In genomic region chr9:90035168-90035567, GRCm38 (mm10) we compare ENCODE assay signal across 25 mouse cellular contexts.
"Had no signal": no experiment of that assay in that cellular context is flagged by ENCODE, and none has a peak within 500 bp of the region (broad histone marks: within the 10 kb centered on the region; RNA-seq: fewer than 3 reads in every experiment).

No protein-coding gene starts in this region.

- H3K9ac ChIP-seq: limb, embryonic 12.5 days; limb, embryonic 13.5 days; limb, embryonic 15.5 days; liver, embryonic 12.5 days; liver, embryonic 13.5 days; liver, embryonic 14.5 days; liver, embryonic 15.5 days; liver, postnatal 0 days; midbrain, embryonic 12.5 days; midbrain, embryonic 13.5 days; midbrain, embryonic 15.5 days; neural tube, embryonic 12.5 days; neural tube, embryonic 13.5 days had no signal

- H3K9me3 ChIP-seq: limb, embryonic 10.5 days; limb, embryonic 12.5 days; limb, embryonic 13.5 days; limb, embryonic 15.5 days; liver, embryonic 12.5 days; liver, embryonic 13.5 days; liver, embryonic 15.5 days; midbrain, embryonic 10.5 days; midbrain, embryonic 12.5 days; midbrain, embryonic 13.5 days; midbrain, embryonic 15.5 days; neural tube, embryonic 12.5 days; neural tube, embryonic 13.5 days had no signal

- H3K4me2 ChIP-seq: limb, embryonic 12.5 days; limb, embryonic 13.5 days; limb, embryonic 15.5 days; liver, embryonic 11.5 days; liver, embryonic 12.5 days; liver, embryonic 13.5 days; liver, embryonic 15.5 days; midbrain, embryonic 11.5 days; midbrain, embryonic 12.5 days; midbrain, embryonic 13.5 days; midbrain, embryonic 15.5 days; neural tube, embryonic 12.5 days; neural tube, embryonic 13.5 days had no signal

- DNase-seq: layer of hippocampus, postnatal 36 days; left cerebral cortex, postnatal 4 days; liver; liver, embryonic 13.5 days; liver, postnatal 0 days; midbrain, embryonic 14.5 days had no signal

- ATAC-seq: liver, embryonic 12.5 days; liver, postnatal 0 days; midbrain, embryonic 13.5 days; midbrain, embryonic 15.5 days; midbrain, embryonic 16.5 days had no signal

- H3K27ac ChIP-seq: left cerebral cortex, adult 2 months; limb, embryonic 10.5 days; limb, embryonic 12.5 days; limb, embryonic 13.5 days; limb, embryonic 15.5 days; liver, embryonic 12.5 days; liver, embryonic 13.5 days; liver, embryonic 14.5 days; liver, embryonic 15.5 days; midbrain, embryonic 10.5 days; midbrain, embryonic 12.5 days; midbrain, embryonic 13.5 days; midbrain, embryonic 15.5 days; neural tube, embryonic 12.5 days; neural tube, embryonic 13.5 days had no signal

- H3K4me3 ChIP-seq: left cerebral cortex, adult 2 months; limb, embryonic 10.5 days; limb, embryonic 12.5 days; limb, embryonic 13.5 days; limb, embryonic 15.5 days; liver, embryonic 12.5 days; liver, embryonic 13.5 days; liver, embryonic 15.5 days; midbrain, embryonic 10.5 days; midbrain, embryonic 12.5 days; midbrain, embryonic 13.5 days; midbrain, embryonic 15.5 days; myocyte; neural tube, embryonic 12.5 days; neural tube, embryonic 13.5 days had no signal

- H3K36me3 ChIP-seq: limb, embryonic 10.5 days; limb, embryonic 12.5 days; limb, embryonic 13.5 days; limb, embryonic 15.5 days; liver, embryonic 12.5 days; liver, embryonic 13.5 days; liver, embryonic 15.5 days; midbrain, embryonic 10.5 days; midbrain, embryonic 12.5 days; midbrain, embryonic 13.5 days; midbrain, embryonic 15.5 days; neural tube, embryonic 12.5 days; neural tube, embryonic 13.5 days had no signal

- H3K4me1 ChIP-seq: limb, embryonic 10.5 days; limb, embryonic 12.5 days; limb, embryonic 13.5 days; limb, embryonic 15.5 days; liver, embryonic 12.5 days; liver, embryonic 13.5 days; liver, embryonic 15.5 days; megakaryocyte, embryonic 14.5 days; midbrain, embryonic 10.5 days; midbrain, embryonic 12.5 days; midbrain, embryonic 13.5 days; midbrain, embryonic 15.5 days; neural tube, embryonic 12.5 days; neural tube, embryonic 13.5 days had no signal

- H3K27me3 ChIP-seq: limb, embryonic 12.5 days; limb, embryonic 13.5 days; limb, embryonic 15.5 days; liver, embryonic 12.5 days; liver, embryonic 13.5 days; liver, embryonic 15.5 days; midbrain, embryonic 12.5 days; midbrain, embryonic 13.5 days; midbrain, embryonic 15.5 days; neural tube, embryonic 12.5 days; neural tube, embryonic 13.5 days had no signal
